Mouse (Mus musculus) regulatory T cell (primary cell): Measurements from ENCODE around the gene Dynll1.

Source experiments
- in situ Hi-C: fragments of 300-600 bp; cut with MboI, MseI; formaldehyde crosslinking; loops from one replicate; pipeline ENCODE4 v1.15.1; 2025; ENCODE audit warnings: high pct_unique_total_duplicates

The Dynll1 gene

DNA sequence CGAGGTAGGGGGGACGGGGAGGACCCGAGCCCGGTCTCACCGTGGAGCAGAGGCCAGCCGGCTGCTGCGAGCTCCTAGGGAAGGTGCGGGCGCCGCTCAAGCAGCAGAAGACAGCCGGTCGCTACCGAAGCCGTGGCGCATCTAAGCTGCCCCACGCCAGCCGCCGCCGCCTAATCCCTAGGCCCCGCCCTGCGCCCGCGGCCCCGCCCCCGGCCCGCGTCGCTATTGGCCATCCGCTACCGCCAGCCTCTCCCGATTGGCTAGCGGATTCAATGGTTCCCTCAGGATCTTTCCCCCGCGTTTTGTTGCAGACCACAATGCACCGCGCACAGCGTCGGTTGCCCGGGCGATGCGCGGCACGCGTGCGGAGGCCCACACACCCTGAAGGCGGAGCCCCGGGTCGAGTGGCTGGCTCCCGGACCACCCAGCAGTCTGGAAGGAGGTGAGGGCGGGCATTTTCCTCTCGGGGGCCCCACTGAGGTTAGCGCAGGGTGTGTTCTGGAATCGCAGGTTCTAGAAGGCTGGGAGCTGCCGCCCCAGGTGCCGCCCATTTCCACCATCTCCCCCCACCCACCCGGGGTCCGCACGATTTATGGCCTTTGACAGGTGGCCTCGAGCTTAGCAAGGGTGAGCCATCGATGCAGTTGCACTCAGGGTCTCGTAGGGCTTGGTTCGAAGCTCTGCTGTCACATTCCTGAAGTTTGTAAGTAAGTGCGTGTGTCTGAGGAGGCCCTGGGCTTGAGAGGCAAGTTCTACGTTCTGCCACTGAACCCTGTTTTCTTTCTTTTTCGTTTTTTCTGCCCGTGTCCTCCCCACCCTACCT lies at the start of gene Dynll1:
Gene Dynll1, minus strand, starts transcription at position 208 of the 823 bp plus-strand sequence.
- in situ Hi-C loops: no loop called here

DNA sequence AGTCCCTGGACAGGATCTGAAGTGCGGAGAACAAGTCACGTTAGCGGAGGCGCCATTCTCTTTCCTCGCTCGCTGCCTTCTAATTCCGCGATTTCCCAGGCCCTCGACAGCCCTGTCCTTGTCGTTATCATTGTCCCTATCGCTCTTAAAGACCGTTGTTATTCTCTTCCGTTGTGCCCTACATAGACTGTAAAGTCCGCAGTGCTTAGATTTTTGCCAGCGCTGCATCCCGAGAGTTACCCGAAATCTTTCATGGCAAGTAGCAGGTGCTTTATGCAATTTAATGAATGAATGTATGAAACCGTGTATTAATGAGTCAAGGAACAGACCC lies 48.4 kb upstream of the Dynll1 start:
- in situ Hi-C loops: loop anchor here (5.0 kb wide), 1 partner anchor 67 kb away; no protein-coding TSS in a partner anchor

DNA sequence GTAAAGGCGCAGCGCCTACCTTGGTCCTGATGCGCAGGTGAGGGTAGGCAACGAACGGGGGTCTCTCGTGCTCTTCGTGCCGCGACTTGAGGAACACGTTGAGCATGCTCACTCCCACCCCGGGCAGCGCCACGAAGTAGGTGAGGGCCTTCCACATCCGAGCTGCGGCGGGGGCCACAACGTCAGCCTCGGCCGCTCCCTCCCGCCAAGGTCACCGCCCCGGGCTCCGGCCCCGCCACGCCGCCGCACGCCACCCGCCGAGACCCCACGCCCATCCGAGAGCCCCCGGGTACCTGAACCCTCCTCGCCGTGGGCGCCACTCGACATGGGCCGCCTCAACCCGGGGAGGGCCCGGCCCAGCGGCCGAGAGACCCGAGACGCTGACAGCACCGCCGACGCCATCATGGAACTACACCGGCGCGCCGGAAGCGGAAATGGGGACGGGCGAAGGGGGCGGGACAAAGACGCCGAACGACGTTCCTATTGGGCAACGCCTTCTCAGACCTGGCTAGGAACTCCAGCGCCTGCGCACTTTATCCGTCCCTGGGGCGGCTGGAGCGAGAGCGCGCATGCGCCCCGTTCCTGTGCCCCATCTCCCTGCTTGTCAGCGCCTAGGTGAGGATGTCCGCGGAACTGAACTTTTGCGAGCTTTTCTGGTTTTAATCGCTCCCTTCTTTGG lies 47.9 kb upstream of the Dynll1 start, which contains the start of gene Cox6a1:
Gene Cox6a1, minus strand, starts transcription at position 436 of the 679 bp plus-strand sequence.
- in situ Hi-C loops: loop anchor here (5.0 kb wide), 1 partner anchor 66 kb away; no protein-coding TSS in a partner anchor

DNA sequence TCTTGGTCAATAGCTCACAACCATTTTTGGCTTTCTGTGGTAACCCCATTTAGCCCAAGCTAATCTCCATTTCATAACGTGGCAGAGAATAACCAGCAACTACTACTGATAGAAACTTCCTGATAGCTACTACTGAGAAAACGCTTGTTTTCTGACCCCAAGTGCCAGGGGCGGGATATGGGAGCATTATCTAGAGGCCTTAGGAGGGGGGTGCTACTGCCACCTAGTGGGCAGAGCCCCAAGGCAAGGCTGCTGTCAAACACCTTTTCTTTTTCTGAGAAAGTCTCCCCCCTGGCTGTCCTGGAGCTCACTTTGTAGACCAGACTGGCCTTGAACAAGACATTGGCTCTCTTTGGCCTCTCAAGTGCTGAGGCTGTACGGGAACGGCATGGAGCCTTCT lies 46.8 kb upstream of the Dynll1 start:
- in situ Hi-C loops: loop anchor here (5.0 kb wide), 1 partner anchor 65 kb away; no protein-coding TSS in a partner anchor

DNA sequence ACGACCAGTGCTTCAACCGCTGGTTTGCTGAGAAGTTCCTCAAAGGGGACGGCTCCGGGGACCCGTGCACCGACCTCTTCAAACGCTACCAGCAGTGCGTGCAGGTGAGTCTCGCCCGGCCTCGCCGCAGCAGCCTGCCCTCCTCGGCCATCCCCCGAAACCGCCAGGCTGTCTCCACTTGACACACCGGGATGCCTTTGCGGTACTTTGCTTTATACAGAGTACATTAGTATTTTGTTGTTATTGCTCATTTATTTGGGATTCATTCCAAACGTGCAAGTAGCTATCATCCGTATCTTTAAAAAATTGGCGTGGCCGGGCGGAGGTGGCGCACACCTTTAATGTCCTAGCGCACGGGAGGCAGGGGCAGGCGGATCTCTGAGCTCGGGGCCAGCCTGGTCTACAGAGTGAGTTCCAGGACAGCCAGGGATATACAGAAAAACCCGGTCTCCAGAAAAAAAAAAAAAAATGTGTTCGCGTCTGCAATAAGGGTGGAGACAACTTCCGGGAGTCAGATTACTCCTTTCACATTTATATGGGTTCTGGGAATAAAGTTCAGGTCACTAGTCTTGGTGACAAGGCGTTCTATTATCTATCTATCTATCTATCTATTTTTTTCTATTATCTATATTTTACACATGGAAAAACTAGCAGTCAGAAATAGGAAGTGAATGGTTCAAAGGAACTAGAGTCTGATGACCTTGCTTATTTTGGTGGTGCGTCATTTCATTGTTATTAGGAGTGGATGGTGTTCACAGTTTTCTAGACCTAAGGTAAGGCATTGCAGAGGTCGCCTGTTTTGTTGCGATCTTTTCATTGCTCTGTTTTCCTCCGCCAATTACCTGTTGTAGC lies 40.7 kb upstream of the Dynll1 start:
- in situ Hi-C loops: no loop called here

DNA sequence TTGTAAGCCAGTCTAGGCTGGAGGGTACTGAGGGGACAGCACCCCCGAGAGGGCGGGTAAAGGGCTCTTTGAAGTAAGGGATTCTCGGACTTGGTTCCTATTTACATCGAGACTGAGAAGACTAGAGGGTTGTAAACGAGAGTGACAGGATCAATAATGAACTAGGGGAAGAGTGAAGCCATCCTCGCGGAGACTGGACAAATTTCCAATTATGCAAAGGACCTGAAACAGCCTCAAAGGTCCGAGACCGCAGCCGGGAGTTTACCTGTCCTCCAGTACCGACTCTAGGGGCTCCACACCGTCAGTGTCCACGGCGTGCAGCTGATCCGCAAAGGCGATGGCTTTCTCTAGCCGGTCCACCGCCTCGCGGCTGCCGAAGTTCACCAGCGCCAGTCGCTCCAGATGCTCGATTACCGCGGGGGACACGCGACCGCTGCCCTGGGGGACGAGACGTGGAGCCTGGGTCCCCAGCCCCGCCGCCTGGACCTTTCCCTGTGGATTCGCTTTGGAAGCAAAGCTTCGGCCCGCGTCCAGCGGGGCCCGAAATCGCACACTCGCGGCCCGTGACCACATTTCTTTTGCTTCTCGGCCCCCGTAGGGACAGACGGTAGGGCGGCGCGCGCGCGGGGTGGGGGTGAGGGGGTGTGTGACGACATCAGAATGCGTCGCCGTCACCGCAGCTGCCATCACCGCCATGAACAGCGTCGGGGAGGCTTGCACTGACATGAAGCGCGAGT lies 39.9 kb upstream of the Dynll1 start, which contains the start of the genes Gatc and Triap1:
Gene Gatc, minus strand, starts transcription at position 602 of the 737 bp plus-strand sequence.
Gene Triap1, plus strand, starts transcription at position 649 of the 737 bp plus-strand sequence.
- in situ Hi-C loops: no loop called here

DNA sequence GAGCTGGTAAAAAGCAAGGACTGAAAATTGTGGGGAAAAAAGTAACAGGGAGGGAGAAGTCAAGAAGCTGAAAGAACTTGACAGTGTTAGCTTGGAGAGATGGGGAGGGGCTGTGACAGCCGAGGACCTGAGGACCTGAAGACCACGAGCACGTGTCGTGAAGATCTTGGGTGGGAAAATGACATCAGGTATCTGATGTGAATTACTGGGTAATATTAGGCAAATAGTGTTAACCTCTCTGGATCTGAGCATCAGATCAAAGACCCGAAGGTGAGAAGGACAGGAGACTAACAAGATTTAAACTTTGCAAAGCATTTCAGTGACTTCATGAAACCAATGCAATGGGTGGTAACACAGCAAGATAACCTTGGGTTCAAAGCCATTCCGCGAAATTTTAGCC lies 39.2 kb upstream of the Dynll1 start:
- in situ Hi-C loops: no loop called here

DNA sequence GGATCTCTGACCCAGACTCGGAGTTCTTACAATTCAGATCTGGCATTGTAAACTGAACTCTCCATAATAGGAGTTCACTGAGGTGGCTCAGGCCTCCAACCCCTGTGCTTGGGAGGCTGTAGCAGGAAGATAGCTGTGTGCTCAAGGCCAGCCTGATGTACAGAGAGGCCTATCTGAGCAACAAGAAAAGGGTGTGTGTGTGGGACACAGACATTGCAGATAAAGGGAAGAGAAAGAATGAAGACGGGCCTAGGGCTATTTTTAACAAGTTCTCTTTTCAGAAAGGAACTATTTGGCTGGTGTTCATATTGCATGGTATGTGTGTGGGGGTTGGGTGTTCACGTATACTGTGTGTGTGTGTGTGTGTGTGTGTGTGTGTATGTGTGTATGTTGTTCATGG lies 32.8 kb upstream of the Dynll1 start:
- in situ Hi-C loops: no loop called here

DNA sequence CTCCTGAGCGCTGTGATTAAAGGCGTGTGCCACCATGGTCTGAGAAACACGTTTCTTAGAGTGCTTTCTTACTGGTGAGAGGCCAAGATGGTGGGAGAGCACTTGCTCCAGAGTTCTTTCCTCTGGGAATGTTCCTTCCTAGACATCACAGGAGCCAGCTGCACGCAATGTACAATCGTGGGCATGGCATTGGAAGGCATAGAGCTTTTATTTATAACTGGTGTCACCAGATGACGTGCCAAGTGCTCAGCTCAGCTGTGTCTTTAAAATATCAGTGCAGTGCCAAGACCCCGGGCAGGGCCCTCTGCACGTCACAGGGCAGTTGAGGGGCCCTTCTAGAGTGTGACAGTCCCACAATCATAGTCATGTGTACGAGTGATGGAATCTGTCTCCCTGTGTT lies 30.2 kb upstream of the Dynll1 start:
- in situ Hi-C loops: no loop called here

DNA sequence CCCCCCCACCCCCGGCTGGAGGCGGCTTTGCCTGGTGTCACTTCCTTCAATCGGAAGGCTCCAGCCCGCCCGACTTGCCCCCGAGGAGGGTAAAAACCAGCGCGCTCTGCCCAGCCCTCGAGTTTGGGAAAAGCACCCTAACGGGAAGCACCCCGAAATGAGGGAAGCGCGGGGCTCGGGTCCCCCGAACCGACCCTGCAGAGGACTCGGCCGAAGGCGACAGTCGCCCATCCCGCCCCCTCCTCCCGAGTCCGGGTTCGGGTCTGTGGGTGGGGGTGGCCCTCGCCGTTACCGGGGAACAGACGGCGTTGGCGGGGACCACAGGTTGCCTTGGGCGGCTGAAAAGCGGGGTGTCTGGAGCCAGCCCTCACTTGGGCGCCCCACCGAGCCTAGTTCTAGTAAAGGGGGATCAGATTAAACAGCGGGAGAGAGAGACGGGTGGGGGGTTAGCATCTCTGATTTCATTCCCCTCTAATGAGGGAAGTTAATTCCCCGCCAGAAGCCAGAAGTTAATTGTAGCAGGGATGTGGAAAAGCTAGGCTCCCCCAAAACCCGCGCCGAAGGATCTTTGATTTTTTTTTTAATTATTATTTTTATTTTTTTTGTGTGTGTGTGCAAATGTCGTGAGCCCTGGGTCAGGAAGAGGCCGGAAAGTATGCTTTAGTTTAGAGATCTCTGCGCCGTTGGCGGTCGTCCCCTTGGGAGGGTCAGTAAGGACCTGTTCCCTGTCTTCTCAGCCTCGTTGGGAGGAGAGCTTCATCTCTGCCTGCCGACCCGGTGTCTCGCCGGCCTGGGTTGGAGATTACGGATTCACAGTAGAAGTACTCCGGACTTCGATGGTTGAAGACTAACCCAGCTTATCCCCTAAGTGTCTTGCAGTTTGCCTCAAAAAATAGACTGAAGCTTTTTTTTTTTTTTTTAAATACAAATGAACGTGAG lies 27.1 kb upstream of the Dynll1 start:
- in situ Hi-C loops: no loop called here

DNA sequence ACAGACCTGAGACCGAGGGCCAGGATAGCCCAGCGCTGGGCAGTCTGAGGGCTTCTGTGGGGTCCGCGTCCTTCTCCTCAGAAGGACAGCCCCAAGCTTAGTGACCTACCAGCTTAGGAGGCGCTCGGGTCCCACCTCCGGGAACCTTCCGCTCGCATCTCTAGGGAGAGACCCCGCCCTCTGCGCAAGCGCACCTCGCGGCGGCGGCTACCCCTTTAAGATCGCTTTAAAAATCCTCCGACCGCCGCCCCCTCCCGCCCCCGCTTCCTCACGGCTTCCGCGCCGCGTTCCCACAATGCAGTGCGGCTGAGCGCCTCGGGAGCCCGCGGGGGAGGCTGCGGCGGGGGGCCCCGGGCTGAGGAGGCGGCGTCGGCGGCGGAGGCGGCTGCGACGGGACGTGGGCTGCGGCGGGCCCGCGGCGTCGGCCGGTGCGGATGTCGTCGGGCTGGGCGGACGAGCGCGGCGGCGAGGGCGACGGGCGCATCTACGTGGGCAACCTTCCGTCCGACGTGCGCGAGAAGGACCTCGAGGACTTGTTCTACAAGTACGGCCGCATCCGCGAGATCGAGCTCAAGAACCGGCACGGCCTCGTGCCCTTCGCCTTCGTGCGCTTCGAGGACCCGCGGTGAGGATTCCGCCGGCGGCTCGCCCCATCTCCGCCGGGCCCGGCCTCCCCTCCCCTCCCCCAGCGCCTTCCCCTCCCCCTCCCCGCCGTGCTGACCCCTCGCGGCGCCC lies 26.2 kb upstream of the Dynll1 start, which contains the start of gene Srsf9:
Gene Srsf9, plus strand, starts transcription at position 303 of the 735 bp plus-strand sequence.
- in situ Hi-C loops: no loop called here

DNA sequence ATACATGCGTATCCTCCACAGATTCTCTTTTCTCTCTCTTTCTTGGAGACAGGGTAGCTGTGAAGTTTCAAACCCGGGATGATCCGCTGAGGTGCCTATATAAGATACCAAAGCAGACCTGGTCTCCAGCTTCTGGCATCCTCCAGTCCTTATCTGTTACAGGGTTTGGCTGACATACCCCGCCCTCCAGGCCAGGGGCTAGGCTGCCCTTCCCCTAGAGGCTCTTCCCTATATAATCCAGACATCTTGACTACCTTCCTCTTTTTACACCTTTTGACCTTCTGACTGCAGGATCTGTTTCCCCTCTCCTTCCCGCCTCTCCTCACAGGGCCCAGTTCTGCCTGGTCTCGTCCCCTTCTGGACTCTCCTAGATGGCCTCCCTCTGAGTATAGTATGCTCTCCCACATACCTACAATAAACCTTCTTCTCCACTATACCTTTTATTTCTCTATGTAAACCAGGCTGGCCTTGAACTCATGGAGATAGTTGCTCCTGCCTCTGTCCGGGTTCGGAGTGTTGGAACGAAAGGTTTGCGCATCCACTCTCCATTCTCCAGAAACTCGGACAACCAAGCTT lies 25.5 kb upstream of the Dynll1 start:
- in situ Hi-C loops: no loop called here

DNA sequence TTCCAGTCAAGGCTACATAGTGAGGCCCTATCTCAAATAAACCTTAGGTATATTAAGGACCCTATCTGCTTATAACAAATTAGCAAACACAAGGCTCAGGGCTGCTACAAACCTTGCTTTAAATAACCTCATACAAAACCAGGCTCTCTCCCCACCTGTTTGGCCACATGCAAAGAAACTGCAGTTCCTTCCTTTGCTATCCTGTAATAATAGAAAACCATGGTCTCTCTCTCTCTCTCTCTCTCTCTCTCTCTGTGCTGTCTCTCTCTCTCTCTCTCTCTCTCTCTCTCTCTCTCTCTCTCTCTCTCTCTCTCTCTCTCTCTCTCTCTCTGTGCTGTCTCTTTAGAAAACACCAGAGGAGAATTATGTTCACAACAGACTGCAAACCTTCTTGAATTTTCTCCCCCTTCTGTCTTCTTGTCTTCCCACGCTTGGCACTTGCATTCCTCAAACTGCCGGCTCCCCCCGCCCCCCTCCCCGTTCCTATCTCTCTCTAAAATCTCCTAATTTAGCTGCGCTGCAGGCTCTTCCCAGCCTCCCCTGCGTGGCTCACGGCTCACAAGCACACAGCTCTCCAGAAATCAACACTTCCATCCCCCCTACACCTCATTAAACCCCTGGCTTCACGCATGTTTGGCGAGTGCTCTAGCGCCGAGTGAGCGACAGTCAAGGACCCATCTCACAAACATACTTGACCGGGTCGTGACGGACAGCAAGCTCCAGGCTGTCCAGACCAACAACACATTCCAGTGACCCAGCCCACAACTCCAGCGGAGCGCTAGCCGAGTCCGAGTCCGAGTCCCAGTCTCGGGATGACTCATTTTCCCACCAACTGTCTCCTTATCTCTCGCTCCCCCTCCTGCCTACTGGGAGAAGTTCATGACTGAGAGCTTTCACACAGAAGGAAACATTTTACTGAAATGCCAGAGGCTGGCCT lies 18.5 kb upstream of the Dynll1 start:
- in situ Hi-C loops: no loop called here

DNA sequence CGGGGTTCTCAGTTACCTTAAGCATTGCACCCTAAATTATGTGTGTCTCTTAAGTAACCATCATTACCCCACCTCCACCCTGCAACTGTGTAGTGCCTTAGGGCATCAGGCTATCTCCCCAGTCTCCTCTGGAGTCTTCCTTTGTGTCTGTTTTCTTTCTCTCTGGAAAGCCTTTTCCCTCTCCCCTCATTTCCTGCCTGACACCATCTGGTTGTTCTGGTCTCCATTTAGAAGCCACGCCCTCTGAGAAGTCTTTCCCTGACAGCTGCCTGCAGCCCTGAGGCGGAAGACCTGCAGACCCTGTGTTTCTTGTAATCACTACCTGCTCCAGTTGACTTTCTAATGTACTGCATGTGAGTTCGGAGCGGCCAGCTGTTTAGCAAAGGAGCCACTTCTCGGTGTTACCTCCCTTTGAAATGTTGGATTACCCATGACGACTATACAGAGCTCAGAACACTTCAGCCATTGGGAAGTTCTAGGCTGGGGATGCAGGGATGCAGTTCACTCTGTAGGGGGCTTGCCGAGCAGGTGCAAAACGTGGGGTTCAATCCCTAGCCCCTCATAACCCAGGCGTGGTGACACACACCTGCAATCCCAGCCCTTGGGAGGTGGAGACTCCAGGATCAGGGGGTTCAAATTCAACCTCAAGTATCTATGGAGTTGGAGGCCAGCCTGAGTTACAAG lies 17.0 kb upstream of the Dynll1 start:
- in situ Hi-C loops: no loop called here

DNA sequence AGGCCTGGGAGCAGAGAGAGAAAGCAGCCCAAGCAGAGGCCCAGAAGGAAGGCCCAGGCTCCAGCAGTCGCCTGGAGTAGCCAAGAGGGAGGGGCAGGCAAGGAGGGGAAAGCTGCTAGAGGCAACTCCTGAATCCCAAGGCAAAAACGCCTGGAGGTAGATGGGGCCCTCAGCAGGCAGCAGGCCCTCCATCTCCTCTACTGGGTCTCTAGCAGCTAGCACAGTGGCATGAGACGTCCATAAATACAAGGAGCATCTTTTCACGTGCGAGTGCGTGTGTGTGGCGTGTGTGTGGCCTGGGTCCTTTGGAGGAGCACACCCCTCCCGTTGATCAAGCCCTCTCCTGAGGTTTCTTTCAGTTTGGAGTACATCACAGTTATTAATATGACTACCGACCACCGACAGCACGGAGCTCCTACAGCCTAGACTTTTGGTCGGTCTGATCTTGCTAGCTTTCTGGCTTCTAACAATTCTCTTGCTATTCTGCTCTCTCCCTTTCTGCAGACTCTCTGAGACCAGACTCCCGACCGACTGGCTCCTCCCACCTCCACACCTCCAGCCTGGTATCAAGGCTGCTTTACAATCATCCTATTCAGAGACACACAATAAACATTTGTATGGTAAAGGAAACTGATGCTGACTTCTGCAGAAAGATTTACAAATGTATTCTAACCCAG lies 16.3 kb upstream of the Dynll1 start:
- in situ Hi-C loops: no loop called here

DNA sequence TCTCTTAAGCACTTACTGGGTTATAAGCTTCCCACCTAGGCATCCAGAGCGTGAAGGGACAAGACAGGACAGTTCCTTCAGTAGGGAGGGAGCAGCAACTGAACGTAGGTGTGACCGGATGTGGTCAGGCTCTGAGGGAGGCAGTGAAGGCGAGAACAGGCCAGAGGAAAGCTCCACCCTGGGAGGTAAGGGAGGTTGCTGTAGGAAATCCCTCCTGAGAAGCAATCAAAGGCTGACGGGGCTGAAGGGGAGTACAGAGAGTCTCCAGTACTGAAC lies 12.8 kb upstream of the Dynll1 start:
- in situ Hi-C loops: no loop called here
